Mouse (Mus musculus): ENCODE results near the gene Fbxw7. TPM values are rescaled to one million over a fixed set of nuclear protein-coding genes. Genes with fewer than 3 reads are reported as not detected.

Fbxw7 gene
- polyA plus RNA-seq, 1 experiment, result 6.8 TPM

DNA sequence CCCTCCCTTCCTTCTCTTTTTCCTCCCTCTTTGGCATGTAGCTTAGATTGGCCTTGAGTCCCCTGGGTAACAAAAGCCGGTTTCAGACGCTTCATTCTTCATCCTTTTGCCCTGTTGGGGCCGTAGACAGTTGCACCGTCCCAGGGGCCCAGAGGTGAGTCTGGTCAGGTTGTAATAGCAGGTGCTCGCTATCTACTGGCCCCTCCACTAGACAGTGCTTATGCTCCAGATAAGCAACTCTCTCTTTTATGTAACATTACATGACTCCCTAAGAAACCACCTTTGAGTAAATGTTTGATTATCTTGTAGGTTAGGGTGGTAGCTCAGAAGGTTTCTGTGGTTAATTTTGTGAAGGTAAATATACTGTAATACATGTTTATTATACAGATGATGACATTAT is 21.0 kb downstream of the Fbxw7 start:
- Histone ChIP-seq H3K4me2 (ENCODE audit: low read depth) (no peak overlapping the region), H3K4me3 (no peak overlapping the region), H3K36me3 (ENCODE audit: control insufficient read depth, insufficient read depth) (no peaks in the 10 kb centered on the region), H3ac (ENCODE audit: control insufficient read depth, insufficient read length) (no peak overlapping the region), H3K27me3 (ENCODE audit: control insufficient read depth, insufficient read depth, insufficient read length) (no peaks in the 10 kb centered on the region), H3K79me2 (ENCODE audit: control insufficient read depth, insufficient read depth) (peaks cover 37% of the 10 kb centered on the region)
- TF ChIP-seq POLR2AphosphoS2 (IDR thresholded peaks at IDR 0.05; ENCODE audit: insufficient read length, low read depth), result no peak
- no peak for TF ChIP-seq TCF12 (IDR thresholded peaks at IDR 0.05; ENCODE audit: insufficient read depth, poor library complexity, severe bottlenecking)
- no peak for TF ChIP-seq REST (IDR thresholded peaks at IDR 0.05; ENCODE audit: insufficient read depth, insufficient read length)
- no peak for TF ChIP-seq TCF3 (IDR thresholded peaks at IDR 0.05; ENCODE audit: insufficient read length, low read depth)
- TF ChIP-seq E2F4 (IDR thresholded peaks at IDR 0.05; ENCODE audit: insufficient read depth), result no peak
- no peak for TF ChIP-seq USF1 (IDR thresholded peaks at IDR 0.05; ENCODE audit: low read depth)
- no peak for TF ChIP-seq POLR2A (IDR thresholded peaks at IDR 0.05; ENCODE audit: insufficient read length, low read depth)
- TF ChIP-seq CEBPB (IDR thresholded peaks at IDR 0.05; ENCODE audit: insufficient read depth, poor library complexity, severe bottlenecking), result no peak
- TF ChIP-seq MAX (IDR thresholded peaks at IDR 0.05; ENCODE audit: low read depth), result no peak

DNA sequence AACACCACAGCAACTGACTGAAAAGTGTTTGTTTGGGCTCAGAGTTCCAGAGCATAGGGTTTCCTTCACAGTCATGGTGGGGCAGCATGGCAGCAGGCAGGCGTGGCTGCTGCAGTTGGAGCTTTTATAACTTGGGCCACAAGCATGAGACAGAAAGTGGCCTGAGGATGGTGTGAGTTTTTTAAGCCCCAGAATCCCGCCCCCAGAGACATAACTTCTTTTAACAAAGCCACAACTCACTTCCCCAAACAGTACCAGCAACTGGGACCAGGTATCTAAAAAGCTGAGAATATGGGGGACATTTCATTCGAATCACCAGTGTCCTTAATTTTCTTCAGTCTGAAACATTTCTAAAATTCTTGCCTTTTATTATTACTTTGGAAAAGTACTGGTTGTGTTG is 22.9 kb downstream of the Fbxw7 start:
- no peaks in the 10 kb centered on the region for H3K36me3 ChIP-seq (ENCODE audit: control insufficient read depth, insufficient read depth)
- TF ChIP-seq MYOD1 (IDR thresholded peaks at IDR 0.05; ENCODE audit: control insufficient read depth in 1 of 3, insufficient read length in 2 of 3, low read depth in 2 of 3) (no peak), TCF3 (IDR thresholded peaks at IDR 0.05; ENCODE audit: insufficient read length, low read depth) (no peak), POLR2A (IDR thresholded peaks at IDR 0.05; ENCODE audit: insufficient read length, low read depth) (no peak), SRF (IDR thresholded peaks at IDR 0.05; ENCODE audit: control insufficient read depth, insufficient read length, low read depth) (no peak), MAX (IDR thresholded peaks at IDR 0.05; ENCODE audit: low read depth) (no peak), USF1 (IDR thresholded peaks at IDR 0.05; ENCODE audit: low read depth) (no peak), POLR2AphosphoS2 (IDR thresholded peaks at IDR 0.05; ENCODE audit: insufficient read length, low read depth) (no peak), E2F4 (IDR thresholded peaks at IDR 0.05; ENCODE audit: insufficient read depth) (no peak), MYOG (IDR thresholded peaks at IDR 0.05; ENCODE audit: control insufficient read depth in 1 of 3, insufficient read depth in 1 of 3, insufficient read length in 2 of 3, low read depth in 2 of 3) (no peak), CEBPB (IDR thresholded peaks at IDR 0.05; ENCODE audit: insufficient read depth, poor library complexity, severe bottlenecking) (no peak), REST (IDR thresholded peaks at IDR 0.05; ENCODE audit: insufficient read depth, insufficient read length) (no peak), TCF12 (IDR thresholded peaks at IDR 0.05; ENCODE audit: insufficient read depth, poor library complexity, severe bottlenecking) (no peak)
- no peak overlapping the region for H3ac ChIP-seq (ENCODE audit: control insufficient read depth, insufficient read length)
- peaks cover 19% of the 10 kb centered on the region for H3K79me2 ChIP-seq (ENCODE audit: control insufficient read depth, insufficient read depth)
- no peak overlapping the region for H3K4me2 ChIP-seq (ENCODE audit: low read depth)
- no peaks in the 10 kb centered on the region for H3K27me3 ChIP-seq (ENCODE audit: control insufficient read depth, insufficient read depth, insufficient read length)
- no peak overlapping the region for H3K4me3 ChIP-seq

- Histone ChIP-seq H3K4me3 (no peak overlapping the region), H3K79me2 (ENCODE audit: control insufficient read depth, insufficient read depth) (peaks cover 10% of the 10 kb centered on the region), H3K4me2 (ENCODE audit: low read depth) (no peak overlapping the region), H3K27me3 (ENCODE audit: control insufficient read depth, insufficient read depth, insufficient read length) (no peaks in the 10 kb centered on the region), H3ac (ENCODE audit: control insufficient read depth, insufficient read length) (no peak overlapping the region), H3K36me3 (ENCODE audit: control insufficient read depth, insufficient read depth) (no peaks in the 10 kb centered on the region)
- TF ChIP-seq POLR2AphosphoS2 (IDR thresholded peaks at IDR 0.05; ENCODE audit: insufficient read length, low read depth) (no peak), SRF (IDR thresholded peaks at IDR 0.05; ENCODE audit: control insufficient read depth, insufficient read length, low read depth) (no peak), CEBPB (IDR thresholded peaks at IDR 0.05; ENCODE audit: insufficient read depth, poor library complexity, severe bottlenecking) (no peak), TCF12 (IDR thresholded peaks at IDR 0.05; ENCODE audit: insufficient read depth, poor library complexity, severe bottlenecking) (no peak), MYOG (IDR thresholded peaks at IDR 0.05; ENCODE audit: control insufficient read depth in 1 of 3, insufficient read depth in 1 of 3, insufficient read length in 2 of 3, low read depth in 2 of 3) (no peak), REST (IDR thresholded peaks at IDR 0.05; ENCODE audit: insufficient read depth, insufficient read length) (no peak), TCF3 (IDR thresholded peaks at IDR 0.05; ENCODE audit: insufficient read length, low read depth) (no peak)
These were observed 24.4 kb downstream of the Fbxw7 start for GRCm38 (mm10) chr3:84839499-84839898.

GRCm38 (mm10) chr3:84841271-84841670 is 26.2 kb downstream of the Fbxw7 start:
- Histone ChIP-seq H3K4me3 (no peak overlapping the region), H3K36me3 (ENCODE audit: control insufficient read depth, insufficient read depth) (no peaks in the 10 kb centered on the region), H3K27me3 (ENCODE audit: control insufficient read depth, insufficient read depth, insufficient read length) (no peaks in the 10 kb centered on the region), H3K79me2 (ENCODE audit: control insufficient read depth, insufficient read depth) (peaks cover 10% of the 10 kb centered on the region), H3ac (ENCODE audit: control insufficient read depth, insufficient read length) (no peak overlapping the region), H3K4me2 (ENCODE audit: low read depth) (no peak overlapping the region)
- TF ChIP-seq REST (IDR thresholded peaks at IDR 0.05; ENCODE audit: insufficient read depth, insufficient read length) (no peak), E2F4 (IDR thresholded peaks at IDR 0.05; ENCODE audit: insufficient read depth) (no peak), CEBPB (IDR thresholded peaks at IDR 0.05; ENCODE audit: insufficient read depth, poor library complexity, severe bottlenecking) (no peak), USF1 (IDR thresholded peaks at IDR 0.05; ENCODE audit: low read depth) (no peak), MAX (IDR thresholded peaks at IDR 0.05; ENCODE audit: low read depth) (no peak), TCF12 (IDR thresholded peaks at IDR 0.05; ENCODE audit: insufficient read depth, poor library complexity, severe bottlenecking) (no peak), MYOD1 (IDR thresholded peaks at IDR 0.05; ENCODE audit: control insufficient read depth in 1 of 3, insufficient read length in 2 of 3, low read depth in 2 of 3) (no peak), POLR2AphosphoS2 (IDR thresholded peaks at IDR 0.05; ENCODE audit: insufficient read length, low read depth) (no peak), MYOG (IDR thresholded peaks at IDR 0.05; ENCODE audit: control insufficient read depth in 1 of 3, insufficient read depth in 1 of 3, insufficient read length in 2 of 3, low read depth in 2 of 3) (no peak), POLR2A (IDR thresholded peaks at IDR 0.05; ENCODE audit: insufficient read length, low read depth) (no peak), SRF (IDR thresholded peaks at IDR 0.05; ENCODE audit: control insufficient read depth, insufficient read length, low read depth) (no peak), TCF3 (IDR thresholded peaks at IDR 0.05; ENCODE audit: insufficient read length, low read depth) (no peak)

- no peak overlapping the region for H3K4me2 ChIP-seq (ENCODE audit: low read depth)
- TF ChIP-seq USF1 (IDR thresholded peaks at IDR 0.05; ENCODE audit: low read depth), result no peak
- no peak for TF ChIP-seq TCF12 (IDR thresholded peaks at IDR 0.05; ENCODE audit: insufficient read depth, poor library complexity, severe bottlenecking)
- no peak for TF ChIP-seq REST (IDR thresholded peaks at IDR 0.05; ENCODE audit: insufficient read depth, insufficient read length)
- no peak for TF ChIP-seq POLR2A (IDR thresholded peaks at IDR 0.05; ENCODE audit: insufficient read length, low read depth)
- no peak for TF ChIP-seq MYOD1 (IDR thresholded peaks at IDR 0.05; ENCODE audit: control insufficient read depth in 1 of 3, insufficient read length in 2 of 3, low read depth in 2 of 3)
- TF ChIP-seq CEBPB (IDR thresholded peaks at IDR 0.05; ENCODE audit: insufficient read depth, poor library complexity, severe bottlenecking), result no peak
- no peak for TF ChIP-seq POLR2AphosphoS2 (IDR thresholded peaks at IDR 0.05; ENCODE audit: insufficient read length, low read depth)
- no peak for TF ChIP-seq E2F4 (IDR thresholded peaks at IDR 0.05; ENCODE audit: insufficient read depth)
- no peak for TF ChIP-seq MAX (IDR thresholded peaks at IDR 0.05; ENCODE audit: low read depth)
- TF ChIP-seq TCF3 (IDR thresholded peaks at IDR 0.05; ENCODE audit: insufficient read length, low read depth), result no peak
- no peaks in the 10 kb centered on the region for H3K27me3 ChIP-seq (ENCODE audit: control insufficient read depth, insufficient read depth, insufficient read length)
- H3ac ChIP-seq (ENCODE audit: control insufficient read depth, insufficient read length), result no peak overlapping the region
- H3K36me3 ChIP-seq (ENCODE audit: control insufficient read depth, insufficient read depth), result no peaks in the 10 kb centered on the region
- H3K79me2 ChIP-seq (ENCODE audit: control insufficient read depth, insufficient read depth), result peaks cover 6% of the 10 kb centered on the region
- no peak overlapping the region for H3K4me3 ChIP-seq
These were observed 27.7 kb downstream of the Fbxw7 start for GRCm38 (mm10) chr3:84842793-84843192.
